Comparison of ENCODE assay signal across 9 mouse cellular contexts in the genomic region with DNA sequence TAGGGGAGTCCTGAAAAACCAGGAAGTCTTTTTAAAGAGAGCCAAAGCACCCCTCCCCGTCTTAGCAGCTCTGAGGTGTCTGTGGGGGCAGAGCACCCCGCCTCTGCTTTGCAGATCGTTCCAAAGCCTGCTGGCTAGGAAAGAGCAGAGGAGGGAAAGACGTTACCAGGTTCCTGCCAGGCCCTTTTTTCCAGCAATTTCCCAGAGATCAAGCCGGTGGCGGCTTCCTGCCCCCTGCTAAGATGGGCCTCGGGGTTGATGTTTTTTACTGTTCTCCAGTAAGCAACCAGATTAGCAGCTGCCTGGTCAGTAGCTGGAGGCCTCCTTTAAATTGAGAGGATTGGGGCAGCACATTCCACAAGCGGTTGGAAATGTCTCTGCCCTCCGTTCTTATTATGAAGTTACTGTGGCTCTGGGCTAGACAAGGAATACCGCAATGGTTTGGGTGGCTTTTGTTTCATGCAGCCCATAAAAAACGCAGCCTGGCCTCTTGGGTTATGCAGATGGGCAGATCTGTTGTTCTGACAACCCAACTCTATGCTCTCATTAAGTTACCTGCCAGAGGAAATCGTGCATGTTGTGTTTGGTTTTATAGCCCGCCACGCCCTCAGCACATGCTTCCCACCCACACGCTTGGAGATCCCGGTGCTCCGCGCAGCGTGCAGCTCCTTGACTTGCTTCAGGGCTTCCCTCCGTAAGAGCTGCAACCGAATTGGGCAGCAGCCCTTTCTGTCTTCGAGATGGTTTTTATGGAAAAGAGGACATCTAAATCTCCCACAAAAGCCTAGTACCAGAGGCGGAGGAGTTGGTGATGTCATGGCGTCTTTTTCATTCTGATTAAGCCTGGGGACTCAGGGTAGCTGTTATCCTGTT.
A peak's percentile ranks its signal among the peaks of the same experiment; 100 is the strongest.
DNase-seq lines count a peak whose midpoint lies in the region; ATAC-seq and TF ChIP-seq lines count a peak whose summit lies in the region.
"Had no signal": no experiment of that assay in that cellular context is flagged by ENCODE, and none has a peak within 500 bp of the region (broad histone marks: within the 10 kb centered on the region; RNA-seq: fewer than 3 reads in every experiment).

No protein-coding gene starts in this region.

- H3K9ac ChIP-seq in hindbrain, embryonic 14.5 days, result no peak overlapping the region
- no peak overlapping the region for H3K9ac ChIP-seq in embryonic facial prominence, embryonic 11.5 days (replicated peaks; ENCODE audit: low read length)
- no peak overlapping the region; the same call in 1 of the 2 replicates for H3K9ac ChIP-seq in hindbrain, embryonic 16.5 days (ENCODE audit: low read depth, low read length)
- H3K9ac ChIP-seq in midbrain, postnatal 0 days (replicated peaks; ENCODE audit: low read length, poor library complexity, severe bottlenecking), result no peak overlapping the region
- H3K9ac ChIP-seq in lung, postnatal 0 days (replicated peaks; ENCODE audit: low read depth), result no peak overlapping the region
- H3K9ac ChIP-seq: liver, embryonic 15.5 days had no signal

- H3K27ac ChIP-seq in hindbrain, embryonic 10.5 days, result no peak overlapping the region
- H3K27ac ChIP-seq in hindbrain, embryonic 14.5 days, result no peak overlapping the region
- H3K27ac ChIP-seq in embryonic facial prominence, embryonic 11.5 days (replicated peaks; ENCODE audit: low read depth, low read length), result no peak overlapping the region
- H3K27ac ChIP-seq in hindbrain, embryonic 16.5 days (ENCODE audit: low read depth, low read length), result no peak overlapping the region
- no peak overlapping the region for H3K27ac ChIP-seq in midbrain, postnatal 0 days (ENCODE audit: low read depth, low read length)
- no peak overlapping the region for H3K27ac ChIP-seq in lung, postnatal 0 days (ENCODE audit: low read length)
- H3K27ac ChIP-seq: liver, embryonic 15.5 days had no signal

- no peak overlapping the region for H3K4me3 ChIP-seq in hindbrain, embryonic 10.5 days
- H3K4me3 ChIP-seq in hindbrain, embryonic 14.5 days (replicated peaks; ENCODE audit: low read length), result no peak overlapping the region
- H3K4me3 ChIP-seq in embryonic facial prominence, embryonic 11.5 days (ENCODE audit: low read depth, low read length), result no peak overlapping the region
- no peak overlapping the region for H3K4me3 ChIP-seq in hindbrain, embryonic 16.5 days (ENCODE audit: low read length)
- 0 out of 2 replicates have a peak overlapping the region, but pooled peaks have one; percentile 2 for H3K4me3 ChIP-seq in midbrain, postnatal 0 days (ENCODE audit: low read depth, low read length)
- H3K4me3 ChIP-seq in lung, postnatal 0 days (ENCODE audit: low read depth, low read length), result no peak overlapping the region
- H3K4me3 ChIP-seq: liver, embryonic 15.5 days had no signal

- TF ChIP-seq EP300 in lung, postnatal 0 days (IDR thresholded peaks at IDR 0.05), result no peak

- H3K27me3 ChIP-seq in hindbrain, embryonic 10.5 days (ENCODE audit: insufficient read depth, poor library complexity, severe bottlenecking), result peaks cover 10% of the 10 kb centered on the region; the same call in 1 of the 2 replicates
- H3K27me3 ChIP-seq in hindbrain, embryonic 14.5 days (ENCODE audit: control insufficient read depth, insufficient read depth, low read length), result no peaks in the 10 kb centered on the region
- H3K27me3 ChIP-seq in embryonic facial prominence, embryonic 11.5 days (ENCODE audit: control insufficient read depth, insufficient read depth, low read length), result no peaks in the 10 kb centered on the region
- H3K27me3 ChIP-seq in hindbrain, embryonic 16.5 days (replicated peaks; ENCODE audit: control insufficient read depth, insufficient read depth, low read length), result no peaks in the 10 kb centered on the region
- no peaks in the 10 kb centered on the region for H3K27me3 ChIP-seq in midbrain, postnatal 0 days (ENCODE audit: insufficient read depth, low read length)
- no peaks in the 10 kb centered on the region for H3K27me3 ChIP-seq in lung, postnatal 0 days (replicated peaks; ENCODE audit: insufficient read depth, low read length)

- TF ChIP-seq CTCF in midbrain, postnatal 0 days (IDR thresholded peaks at IDR 0.05), result no peak
- TF ChIP-seq CTCF in lung, postnatal 0 days (IDR thresholded peaks at IDR 0.05), result no peak

- no peaks in the 10 kb centered on the region for H3K9me3 ChIP-seq in hindbrain, embryonic 10.5 days
- no peaks in the 10 kb centered on the region for H3K9me3 ChIP-seq in hindbrain, embryonic 14.5 days (ENCODE audit: control insufficient read depth, low read length)
- H3K9me3 ChIP-seq in embryonic facial prominence, embryonic 11.5 days (replicated peaks; ENCODE audit: control insufficient read depth, low read length), result no peaks in the 10 kb centered on the region
- H3K9me3 ChIP-seq in hindbrain, embryonic 16.5 days (ENCODE audit: control insufficient read depth, low read length), result 0 out of 2 replicates have a peak, but pooled peaks cover 2% of the 10 kb centered on the region
- H3K9me3 ChIP-seq in midbrain, postnatal 0 days (ENCODE audit: low read length), result no peaks in the 10 kb centered on the region
- H3K9me3 ChIP-seq in lung, postnatal 0 days (ENCODE audit: low read length), result no peaks in the 10 kb centered on the region
- H3K9me3 ChIP-seq: liver, embryonic 15.5 days had no signal

- ATAC-seq in hindbrain, embryonic 14.5 days (ENCODE audit: low FRiP score), result no peak
- no peak for ATAC-seq in embryonic facial prominence, embryonic 11.5 days (replicated peaks; ENCODE audit: insufficient number of reproducible peaks, low FRiP score, low TSS enrichment, low read depth)
- no peak for ATAC-seq in hindbrain, embryonic 16.5 days
- ATAC-seq in midbrain, postnatal 0 days (ENCODE audit: low FRiP score), result no peak
- no peak for ATAC-seq in monocyte, adult 5-6 weeks (replicated peaks; ENCODE audit: insufficient number of reproducible peaks, low FRiP score, low TSS enrichment, poor library complexity, severe bottlenecking)
- no peak for ATAC-seq in lung, postnatal 0 days

- no peak overlapping the region; the same call in 1 of the 2 replicates for H3K4me2 ChIP-seq in hindbrain, embryonic 14.5 days (replicated peaks)
- no peak overlapping the region for H3K4me2 ChIP-seq in embryonic facial prominence, embryonic 11.5 days (ENCODE audit: low read depth, low read length)
- peak overlapping the region; percentile 35 for H3K4me2 ChIP-seq in hindbrain, embryonic 16.5 days (ENCODE audit: low read length)
- H3K4me2 ChIP-seq in midbrain, postnatal 0 days (ENCODE audit: low read depth, low read length, poor library complexity, severe bottlenecking), result peak overlapping the region; percentile 37
- H3K4me2 ChIP-seq in lung, postnatal 0 days (replicated peaks; ENCODE audit: low read depth, low read length), result no peak overlapping the region
- H3K4me2 ChIP-seq: liver, embryonic 15.5 days had no signal

- 41% methylated on average over 24 of the region's 24 CpGs for WGBS in hindbrain, embryonic 10.5 days
- WGBS in hindbrain, embryonic 14.5 days, result 40% methylated on average over 24 of the region's 24 CpGs
- 34% methylated on average over 24 of the region's 24 CpGs for WGBS in embryonic facial prominence, embryonic 11.5 days
- 37% methylated on average over 24 of the region's 24 CpGs for WGBS in hindbrain, embryonic 16.5 days
- WGBS in midbrain, postnatal 0 days, result 36% methylated on average over 24 of the region's 24 CpGs
- WGBS in lung, postnatal 0 days, result 48% methylated on average over 24 of the region's 24 CpGs

- peaks cover 10% of the 10 kb centered on the region for H3K4me1 ChIP-seq in hindbrain, embryonic 10.5 days (replicated peaks)
- H3K4me1 ChIP-seq in hindbrain, embryonic 14.5 days (replicated peaks; ENCODE audit: control insufficient read depth, insufficient read depth, low read length), result peaks cover 6% of the 10 kb centered on the region; the same call in 1 of the 2 replicates
- no peaks in the 10 kb centered on the region for H3K4me1 ChIP-seq in embryonic facial prominence, embryonic 11.5 days (ENCODE audit: control insufficient read depth, insufficient read depth, low read length)
- H3K4me1 ChIP-seq in hindbrain, embryonic 16.5 days (ENCODE audit: control insufficient read depth, insufficient read depth, low read depth, low read length), result peaks cover 5% of the 10 kb centered on the region
- no peaks in the 10 kb centered on the region for H3K4me1 ChIP-seq in midbrain, postnatal 0 days (ENCODE audit: insufficient read depth, low read length)
- no peaks in the 10 kb centered on the region; the same call in 1 of the 2 replicates for H3K4me1 ChIP-seq in lung, postnatal 0 days (ENCODE audit: insufficient read depth, low read depth, low read length)
- H3K4me1 ChIP-seq: liver, embryonic 15.5 days had no signal

- DNase-seq in hindbrain, embryonic 10.5 days (ENCODE audit: low spot score), result peak; percentile 6
- DNase-seq in hindbrain, embryonic 14.5 days (ENCODE audit: low spot score), result no peak
- DNase-seq in embryonic facial prominence, embryonic 11.5 days (ENCODE audit: low spot score), result peak; percentile 9
- no peak for DNase-seq in midbrain, postnatal 0 days (ENCODE audit: low spot score)
- DNase-seq in cerebellum, adult 9-11 months, result no peak
- DNase-seq in lung, postnatal 0 days (ENCODE audit: low spot score), result no peak

- no peaks in the 10 kb centered on the region for H3K36me3 ChIP-seq in hindbrain, embryonic 10.5 days
- H3K36me3 ChIP-seq in hindbrain, embryonic 14.5 days (replicated peaks; ENCODE audit: control insufficient read depth, insufficient read depth), result no peaks in the 10 kb centered on the region
- no peaks in the 10 kb centered on the region for H3K36me3 ChIP-seq in embryonic facial prominence, embryonic 11.5 days (replicated peaks; ENCODE audit: control insufficient read depth, insufficient read depth, low read depth, low read length)
- H3K36me3 ChIP-seq in hindbrain, embryonic 16.5 days (ENCODE audit: control insufficient read depth, insufficient read depth, low read length), result no peaks in the 10 kb centered on the region
- no peaks in the 10 kb centered on the region for H3K36me3 ChIP-seq in midbrain, postnatal 0 days (ENCODE audit: insufficient read depth, low read length)
- H3K36me3 ChIP-seq in lung, postnatal 0 days (ENCODE audit: insufficient read depth, low read length), result no peaks in the 10 kb centered on the region
- H3K36me3 ChIP-seq: liver, embryonic 15.5 days had no signal

Comparison
In these comparisons a context has a peak if more than half of its experiments do, and no peak if none do; other contexts are left out.
1. DNase-seq: peak in hindbrain, embryonic 10.5 days (single experiment) and embryonic facial prominence, embryonic 11.5 days (single experiment); none in hindbrain, embryonic 14.5 days (single experiment), midbrain, postnatal 0 days (single experiment), cerebellum, adult 9-11 months (single experiment) and lung, postnatal 0 days (single experiment).
2. H3K4me2 ChIP-seq: peak in hindbrain, embryonic 16.5 days (single experiment) and midbrain, postnatal 0 days (single experiment); none in hindbrain, embryonic 14.5 days (single experiment), embryonic facial prominence, embryonic 11.5 days (single experiment) and lung, postnatal 0 days (single experiment).